Mouse (Mus musculus) T-cell, adult 66 days (primary cell): ENCODE results near the gene Upf3a. TPM values are rescaled to one million over a fixed set of nuclear protein-coding genes. Genes with fewer than 3 reads are reported as not detected.

Source experiments
- total RNA-seq, 2 experiments: library from RNA; stranded (reverse); gene quantifications; 3 replicates in 1 of 2; 4 replicates in 1 of 2; pipeline ENCODE4 v1.2.4; 2023

The Upf3a gene
- total RNA-seq: 10 to 100 TPM; 28.3 to 30.7 TPM

GRCm38 (mm10) chr8:13785250-13785763, at the start of gene Upf3a:
Gene Upf3a, plus strand, starts transcription at chr8:13785615.

GRCm38 (mm10) chr8:13756982-13757804, 28.2 kb upstream of the Upf3a start, which contains the start of gene Cdc16:
Gene Cdc16, plus strand, starts transcription at chr8:13757676.

GRCm38 (mm10) chr8:13838289-13838688, 52.9 kb downstream of the Upf3a start, which contains the start of gene AF366264:
Gene AF366264, minus strand, starts transcription at chr8:13838389.

Other genes starting within 250 kb of the Upf3a start
- 10 to 100 TPM in 1 of 2 experiments, 1 to 10 TPM in 1; 4.5 to 11.7 TPM for gene 1700029H14Rik, start 223.2 kb upstream of the Upf3a start, total RNA-seq
- gene Rasa3, start 108.0 kb upstream of the Upf3a start, total RNA-seq: 100 to 1,000 TPM; 311 to 353 TPM
- not detected for gene Cfap97d2, start 79.7 kb upstream of the Upf3a start, total RNA-seq
- gene Cdc16, start 27.9 kb upstream of the Upf3a start, total RNA-seq: 10 to 100 TPM; 38.9 to 41.9 TPM
- not detected for gene AF366264, start 52.8 kb downstream of the Upf3a start, total RNA-seq
- gene Champ1, start 84.0 kb downstream of the Upf3a start, total RNA-seq: 10 to 100 TPM; 23.7 to 25.4 TPM
- not detected for gene Coprs, start 104.7 kb downstream of the Upf3a start, total RNA-seq